Mouse (Mus musculus) hindbrain, embryonic 14.5 days (tissue): ENCODE measurements around the gene Speg. TPM values are rescaled to one million over a fixed set of nuclear protein-coding genes. Genes with fewer than 3 reads are reported as not detected.
A peak's percentile ranks its signal among the peaks of the same experiment; 100 is the strongest.

ENCODE experiments used
- ATAC-seq: fragments of 200-750 bp; cut with Nextera tagmentation; 2 replicates; pipeline ENCODE4 v1.8.0; 2017; ENCODE audit warnings: moderate number of reproducible peaks, mild to moderate bottlenecking, moderate TSS enrichment, moderate library complexity; ENCODE audit not compliant: low FRiP score
- DNase-seq: peaks from one replicate; pipeline ENCODE4 v3.0.0-alpha.2; 2015; ENCODE audit warnings: low spot score
- H3K27ac ChIP-seq: fragments of 300-500 bp; sonication (generic); 2 replicates; pipeline ENCODE4 v1.5.1; 2014; ENCODE audit warnings: mild to moderate bottlenecking, moderate library complexity
- H3K27me3 ChIP-seq: fragments of 300-500 bp; sonication (generic); 2 replicates; pipeline ENCODE4 v1.6.1; 2014; ENCODE audit warnings: mild to moderate bottlenecking, low read length, mixed read lengths; ENCODE audit not compliant: control insufficient read depth, insufficient read depth
- H3K36me3 ChIP-seq: fragments of 300-500 bp; sonication (generic); replicated peaks from 2 replicates; pipeline ENCODE4 v1.6.1; 2014; ENCODE audit not compliant: control insufficient read depth, insufficient read depth
- H3K4me1 ChIP-seq: fragments of 300-500 bp; sonication (generic); replicated peaks from 2 replicates; pipeline ENCODE4 v1.6.1; 2014; ENCODE audit warnings: antibody characterized with exemption, low read length, mixed read lengths; ENCODE audit not compliant: control insufficient read depth, insufficient read depth
- H3K4me2 ChIP-seq: fragments of 300-500 bp; sonication (generic); replicated peaks from 2 replicates; pipeline ENCODE4 v1.6.1; 2014; ENCODE audit warnings: mild to moderate bottlenecking, moderate library complexity
- H3K4me3 ChIP-seq: fragments of 300-500 bp; sonication (generic); replicated peaks from 2 replicates; pipeline ENCODE4 v1.5.1; 2014; ENCODE audit warnings: mild to moderate bottlenecking, low read length
- H3K9ac ChIP-seq: fragments of 300-500 bp; sonication (generic); 2 replicates; pipeline ENCODE4 v1.6.1; 2014
- H3K9me3 ChIP-seq: fragments of 300-500 bp; sonication (generic); 2 replicates; pipeline ENCODE4 v1.6.1; 2016; ENCODE audit warnings: low read length; ENCODE audit not compliant: control insufficient read depth
- WGBS: fragments of 180-500 bp; shearing (Covaris S2); extraction: QIAGEN DNeasy Blood & Tissue Kit; methylation state at CpG from one replicate; pipeline ENCODE4 v1.1.7; 2014; 5-methylcytosine and 5-hydroxymethylcytosine counted together
- polyA plus RNA-seq: library from polyadenylated mRNA; unstranded; fragments of >200 nt; fragmentation: Nextera tagmentation; extraction: Ambion mirVana; gene quantifications from 2 replicates; pipeline ENCODE4 v1.2.1, GENCODE M21; 2014

The Speg gene
- polyA plus RNA-seq, 1 experiment from 2014 or later = 18.0 TPM

- no peak for ATAC-seq
- WGBS = 48% methylated on average over 4 of the region's 4 CpGs
- no peaks in the 10 kb centered on the region for H3K9me3 ChIP-seq
- no peak for DNase-seq
- peaks cover 53% of the 10 kb centered on the region for H3K27me3 ChIP-seq
- no peaks in the 10 kb centered on the region for H3K36me3 ChIP-seq
- peaks cover 14% of the 10 kb centered on the region for H3K4me1 ChIP-seq
- no peak overlapping the region for H3K4me3 ChIP-seq
- no peak overlapping the region for H3K9ac ChIP-seq
- H3K4me2 ChIP-seq = no peak overlapping the region
- no peak overlapping the region for H3K27ac ChIP-seq
These were observed 14.0 kb upstream of the Speg start for GRCm38 (mm10) chr1:75361123-75361522.

GRCm38 (mm10) chr1:75361750-75362149, 13.3 kb upstream of the Speg start:
- WGBS = 43% methylated on average over 4 of the region's 4 CpGs
- Histone ChIP-seq H3K27me3 (peaks cover 53% of the 10 kb centered on the region), H3K4me1 (peaks cover 14% of the 10 kb centered on the region), H3K9me3 (no peaks in the 10 kb centered on the region), H3K9ac (no peak overlapping the region), H3K36me3 (no peaks in the 10 kb centered on the region), H3K27ac (no peak overlapping the region), H3K4me2 (no peak overlapping the region), H3K4me3 (no peak overlapping the region)
- no peak for ATAC-seq
- no peak for DNase-seq

- H3K27me3 ChIP-seq = peaks cover 45% of the 10 kb centered on the region
- H3K4me2 ChIP-seq = no peak overlapping the region
- ATAC-seq = no peak
- no peaks in the 10 kb centered on the region for H3K36me3 ChIP-seq
- H3K4me3 ChIP-seq = no peak overlapping the region
- no peaks in the 10 kb centered on the region for H3K9me3 ChIP-seq
- H3K4me1 ChIP-seq = peaks cover 14% of the 10 kb centered on the region
- no peak overlapping the region for H3K9ac ChIP-seq
- DNase-seq = no peak
- no peak overlapping the region for H3K27ac ChIP-seq
- 91% methylated on average over 3 of the region's 3 CpGs for WGBS
These were observed 11.2 kb upstream of the Speg start for GRCm38 (mm10) chr1:75363868-75364267.

- Histone ChIP-seq H3K36me3 (no peaks in the 10 kb centered on the region), H3K27me3 (peaks cover 36% of the 10 kb centered on the region), H3K27ac (no peak overlapping the region), H3K4me2 (no peak overlapping the region), H3K4me3 (no peak overlapping the region), H3K4me1 (peaks cover 8% of the 10 kb centered on the region; the same call in 1 of the 2 replicates), H3K9me3 (no peaks in the 10 kb centered on the region), H3K9ac (no peak overlapping the region)
- DNase-seq = no peak
- WGBS = 63% methylated on average over 14 of the region's 14 CpGs
- ATAC-seq = no peak
These were observed 9.5 kb upstream of the Speg start for GRCm38 (mm10) chr1:75365510-75366137.

- Histone ChIP-seq H3K9me3 (no peaks in the 10 kb centered on the region), H3K27ac (no peak overlapping the region), H3K9ac (no peak overlapping the region), H3K4me3 (no peak overlapping the region), H3K27me3 (peaks cover 9% of the 10 kb centered on the region), H3K36me3 (no peaks in the 10 kb centered on the region), H3K4me2 (no peak overlapping the region), H3K4me1 (peaks cover 19% of the 10 kb centered on the region)
- DNase-seq (no peak), ATAC-seq (no peak)
- WGBS = 52% methylated on average over 25 of the region's 25 CpGs
These were observed 5.6 kb upstream of the Speg start for GRCm38 (mm10) chr1:75369360-75369983.

GRCm38 (mm10) chr1:75369984-75370660, 5.0 kb upstream of the Speg start:
- DNase-seq (no peak), ATAC-seq (no peak)
- Histone ChIP-seq H3K9me3 (no peaks in the 10 kb centered on the region), H3K27me3 (peaks cover 9% of the 10 kb centered on the region), H3K4me1 (peaks cover 21% of the 10 kb centered on the region), H3K4me2 (no peak overlapping the region), H3K9ac (no peak overlapping the region), H3K4me3 (no peak overlapping the region), H3K27ac (no peak overlapping the region), H3K36me3 (no peaks in the 10 kb centered on the region)
- 44% methylated on average over 13 of the region's 13 CpGs for WGBS

- H3K27me3 ChIP-seq = peaks cover 19% of the 10 kb centered on the region
- WGBS = 53% methylated on average over 13 of the region's 13 CpGs
- peaks cover 20% of the 10 kb centered on the region for H3K4me1 ChIP-seq
- DNase-seq (no peak), ATAC-seq (no peak)
- H3K9ac ChIP-seq = no peak overlapping the region
- H3K27ac ChIP-seq = no peak overlapping the region
- H3K4me2 ChIP-seq = no peak overlapping the region
- no peaks in the 10 kb centered on the region for H3K9me3 ChIP-seq
- no peak overlapping the region for H3K4me3 ChIP-seq
- H3K36me3 ChIP-seq = no peaks in the 10 kb centered on the region
These were observed 3.6 kb upstream of the Speg start for GRCm38 (mm10) chr1:75371317-75372095.

- ATAC-seq = no peak
- Histone ChIP-seq H3K4me2 (no peak overlapping the region), H3K9ac (no peak overlapping the region), H3K9me3 (no peaks in the 10 kb centered on the region), H3K36me3 (no peaks in the 10 kb centered on the region), H3K4me3 (no peak overlapping the region), H3K27ac (no peak overlapping the region), H3K4me1 (peaks cover 20% of the 10 kb centered on the region), H3K27me3 (peaks cover 19% of the 10 kb centered on the region)
- 61% methylated on average over 3 of the region's 3 CpGs for WGBS
- no peak for DNase-seq
These were observed 2.6 kb upstream of the Speg start for GRCm38 (mm10) chr1:75372450-75372849.

GRCm38 (mm10) chr1:75373276-75373675, 1.8 kb upstream of the Speg start:
- no peaks in the 10 kb centered on the region for H3K9me3 ChIP-seq
- ATAC-seq (no peak), DNase-seq (no peak)
- WGBS = 28% methylated on average over 3 of the region's 3 CpGs
- no peak overlapping the region for H3K4me3 ChIP-seq
- peak overlapping the region; percentile 9; the same call in 1 of the 2 replicates for H3K27ac ChIP-seq
- no peaks in the 10 kb centered on the region for H3K36me3 ChIP-seq
- H3K27me3 ChIP-seq = peaks cover 19% of the 10 kb centered on the region
- H3K4me2 ChIP-seq = no peak overlapping the region
- H3K9ac ChIP-seq = no peak overlapping the region
- H3K4me1 ChIP-seq = peaks cover 20% of the 10 kb centered on the region
